Mouse (Mus musculus) cortical plate, adult 2 months (tissue): ENCODE results near the gene Pdzk1ip1.

Source experiments
- CTCF ChIP-seq: fragments of 200-500 bp; IDR thresholded peaks from 2 replicates; pipeline ENCODE4 v1.5.1; 2011; ENCODE audit warnings: mild to moderate bottlenecking, control low read depth, low read length; ENCODE audit not compliant: insufficient read depth; ENCODE audit errors: extremely low read depth
- POLR2A ChIP-seq: fragments of 200-500 bp; IDR thresholded peaks from 2 replicates; pipeline ENCODE4 v1.6.1; 2011; ENCODE audit warnings: mild to moderate bottlenecking, low read length, control low read depth; ENCODE audit not compliant: insufficient read depth; ENCODE audit errors: extremely low read depth

- TF ChIP-seq POLR2A, result no peak
- no peak for TF ChIP-seq CTCF
Measured at GRCm38 (mm10) chr4:115094056-115094455, 5.5 kb downstream of the Pdzk1ip1 start.
